In genomic region chr12:52671436-52671835, GRCm38 (mm10) we compare ENCODE assay signal across 8 mouse cellular contexts. TPM values are rescaled to one million over a fixed set of nuclear protein-coding genes. Genes with fewer than 3 reads are reported as not detected.
DNase-seq lines count a peak whose midpoint lies in the region; ATAC-seq lines count a peak whose summit lies in the region.

No protein-coding gene starts in this region.

- H3K36me3 ChIP-seq in liver, embryonic 11.5 days (ENCODE audit: control insufficient read depth, insufficient read depth, low read length) = no peaks in the 10 kb centered on the region
- no peaks in the 10 kb centered on the region for H3K36me3 ChIP-seq in forebrain, embryonic 11.5 days (ENCODE audit: control insufficient read depth, insufficient read depth, low read length)
- H3K36me3 ChIP-seq in neural tube, embryonic 11.5 days (ENCODE audit: control insufficient read depth, insufficient read depth, low read length) = no peaks in the 10 kb centered on the region

- peak; percentile 12 for DNase-seq in liver
- no peak for DNase-seq in liver, embryonic 11.5 days (ENCODE audit: low spot score)
- DNase-seq in forebrain, embryonic 11.5 days (ENCODE audit: low spot score) = peak; percentile 85
- DNase-seq in heart, postnatal 4 days = peak; percentile 37
- DNase-seq in neural tube, embryonic 11.5 days (ENCODE audit: low spot score) = peak; percentile 75
- no peak for DNase-seq in thymus, adult 18-20 months
- DNase-seq in adrenal gland, adult 18-20 months (ENCODE audit: low spot score in 2 of 2) = no peak
- no peak for DNase-seq in lung, postnatal 25 days (ENCODE audit: low spot score)

- no peaks in the 10 kb centered on the region for H3K27me3 ChIP-seq in liver, embryonic 11.5 days (replicated peaks; ENCODE audit: control insufficient read depth, insufficient read depth, low read length)
- H3K27me3 ChIP-seq in forebrain, embryonic 11.5 days (ENCODE audit: control insufficient read depth, insufficient read depth, low read length) = no peaks in the 10 kb centered on the region
- no peaks in the 10 kb centered on the region for H3K27me3 ChIP-seq in neural tube, embryonic 11.5 days (ENCODE audit: control insufficient read depth, insufficient read depth, low read length)

- no peaks in the 10 kb centered on the region for H3K9me3 ChIP-seq in liver, embryonic 11.5 days (ENCODE audit: control insufficient read depth, low read length)
- H3K9me3 ChIP-seq in forebrain, embryonic 11.5 days (ENCODE audit: control insufficient read depth, low read length) = no peaks in the 10 kb centered on the region
- no peaks in the 10 kb centered on the region for H3K9me3 ChIP-seq in neural tube, embryonic 11.5 days (ENCODE audit: control insufficient read depth, low read length)

- 0 out of 2 replicates have a peak, but pooled peaks cover 2% of the 10 kb centered on the region for H3K4me1 ChIP-seq in liver, embryonic 11.5 days (replicated peaks; ENCODE audit: control insufficient read depth, insufficient read depth, low read length)
- peaks cover 8% of the 10 kb centered on the region; the same call in 1 of the 2 replicates for H3K4me1 ChIP-seq in forebrain, embryonic 11.5 days (replicated peaks; ENCODE audit: control insufficient read depth, insufficient read depth, low read length)
- 0 out of 2 replicates have a peak, but pooled peaks cover 11% of the 10 kb centered on the region for H3K4me1 ChIP-seq in neural tube, embryonic 11.5 days (ENCODE audit: control insufficient read depth, insufficient read depth, low read length)

- ATAC-seq in liver, embryonic 11.5 days (replicated peaks; ENCODE audit: low FRiP score) = no peak
- ATAC-seq in forebrain, embryonic 11.5 days (replicated peaks; ENCODE audit: low FRiP score) = peak; percentile 93
- peak; percentile 84 for ATAC-seq in neural tube, embryonic 11.5 days (ENCODE audit: insufficient read depth, low FRiP score, low TSS enrichment)

- H3K27ac ChIP-seq in liver, embryonic 11.5 days (ENCODE audit: low read depth, low read length) = no peak overlapping the region
- peak overlapping the region; percentile 59 for H3K27ac ChIP-seq in forebrain, embryonic 11.5 days (ENCODE audit: low read depth, low read length)
- H3K27ac ChIP-seq in neural tube, embryonic 11.5 days (ENCODE audit: low read depth, low read length) = peak overlapping the region; percentile 89

- no peak overlapping the region for H3K9ac ChIP-seq in liver, embryonic 11.5 days (ENCODE audit: low read depth, low read length)
- no peak overlapping the region for H3K9ac ChIP-seq in forebrain, embryonic 11.5 days (ENCODE audit: low read length)
- peak overlapping the region; percentile 32 for H3K9ac ChIP-seq in neural tube, embryonic 11.5 days (ENCODE audit: low read length)

- WGBS in liver, embryonic 11.5 days = 25% methylated on average over 7 of the region's 7 CpGs
- 0% methylated on average over 7 of the region's 7 CpGs for WGBS in forebrain, embryonic 11.5 days
- 4% methylated on average over 7 of the region's 7 CpGs for WGBS in neural tube, embryonic 11.5 days

- no peak overlapping the region for H3K4me2 ChIP-seq in liver, embryonic 11.5 days
- H3K4me2 ChIP-seq in forebrain, embryonic 11.5 days (ENCODE audit: low read depth, low read length, severe bottlenecking) = no peak overlapping the region; the same call in 1 of the 2 replicates
- H3K4me2 ChIP-seq in neural tube, embryonic 11.5 days (ENCODE audit: low read depth) = peak overlapping the region; percentile 2; the same call in 1 of the 2 replicates

- H3K4me3 ChIP-seq in liver, embryonic 11.5 days (ENCODE audit: low read depth, low read length) = no peak overlapping the region
- no peak overlapping the region for H3K4me3 ChIP-seq in forebrain, embryonic 11.5 days (ENCODE audit: low read depth, low read length)
- H3K4me3 ChIP-seq in neural tube, embryonic 11.5 days (ENCODE audit: low read depth, low read length) = no peak overlapping the region

RNA-seq across cellular contexts. Expression of gene Akap6, which starts 27.7 kb away (rescaled TPM):
- polyA plus RNA-seq in liver, embryonic 11.5 days (2014; fragmentation: Nextera tagmentation; extraction: Ambion mirVana) = 0.10 and 0.16 TPM in 2 replicates
- polyA plus RNA-seq in forebrain, embryonic 11.5 days (2014; fragmentation: Nextera tagmentation; extraction: Ambion mirVana) = 11.6 and 13.2 TPM in 2 replicates
- total RNA-seq in heart, postnatal 4 days (2021) = 100 to 1,000 TPM; 118 to 127 TPM
- 20.9 and 24.4 TPM in 2 replicates for polyA plus RNA-seq in neural tube, embryonic 11.5 days (2014; fragmentation: Nextera tagmentation; extraction: Ambion mirVana)
- 1 to 10 TPM; 2.2 to 2.5 TPM for total RNA-seq in adrenal gland, adult 18-20 months (2021)

Comparison
In these comparisons a context has a peak if more than half of its experiments do, and no peak if none do; other contexts are left out.
1. DNase-seq: peak in liver (single experiment), forebrain, embryonic 11.5 days (single experiment), heart, postnatal 4 days (single experiment) and neural tube, embryonic 11.5 days (single experiment); none in liver, embryonic 11.5 days (single experiment), thymus, adult 18-20 months (0 of 2), adrenal gland, adult 18-20 months (0 of 2) and lung, postnatal 25 days (single experiment).
2. RNA of gene Akap6, which starts 27.7 kb away (polyA plus RNA-seq): 20.9 to 24.4 TPM in neural tube, embryonic 11.5 days and 11.6 to 13.2 TPM in forebrain, embryonic 11.5 days; 0.10 to 0.16 TPM in liver, embryonic 11.5 days; every median in the first group is over 10 times any median in the second.